In the genomic region with DNA sequence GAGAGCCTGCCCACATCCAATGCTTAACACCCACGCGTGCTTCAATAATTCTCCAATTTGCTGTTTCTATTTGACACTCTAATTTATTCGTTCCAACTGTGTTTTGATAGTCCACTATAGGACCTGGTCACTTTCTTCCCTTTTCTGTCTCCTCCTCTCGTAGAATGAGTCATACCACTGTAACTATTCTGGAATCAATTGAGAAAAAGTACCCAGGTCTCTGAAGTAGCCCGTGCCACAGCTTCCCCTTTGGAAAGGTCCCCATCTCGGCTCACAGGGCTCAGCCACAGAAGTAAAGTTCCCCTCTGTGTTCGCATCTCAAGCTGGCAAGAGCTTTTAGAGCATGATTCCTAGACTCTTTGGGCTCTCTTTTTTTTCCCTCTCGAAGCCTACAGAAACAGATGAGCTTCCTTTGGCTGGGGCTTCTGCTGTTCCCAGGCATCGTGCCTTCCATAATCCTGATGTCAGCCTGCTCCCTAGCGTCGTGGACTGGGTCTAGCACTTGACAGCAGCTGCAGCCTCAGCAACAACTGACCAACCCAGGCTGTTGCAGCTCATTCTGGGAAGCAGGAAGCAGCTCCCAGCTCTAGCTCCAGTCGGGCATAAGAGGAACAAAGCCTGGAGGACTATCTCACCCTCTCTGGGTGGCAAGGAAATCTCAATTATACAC, we compare ENCODE assay signal across 8 mouse cellular contexts. TPM values are rescaled to one million over a fixed set of nuclear protein-coding genes. Genes with fewer than 3 reads are reported as not detected.
DNase-seq lines count a peak whose midpoint lies in the region; ATAC-seq lines count a peak whose summit lies in the region.
"Had no signal": no experiment of that assay in that cellular context is flagged by ENCODE, and none has a peak within 500 bp of the region (broad histone marks: within the 10 kb centered on the region; RNA-seq: fewer than 3 reads in every experiment).

No protein-coding gene starts in this region.

- H3K27me3 ChIP-seq in embryonic facial prominence, embryonic 13.5 days, result peaks cover 24% of the 10 kb centered on the region; the same call in 1 of the 2 replicates
- no peaks in the 10 kb centered on the region; the same call in 1 of the 2 replicates for H3K27me3 ChIP-seq in kidney, embryonic 16.5 days (ENCODE audit: insufficient read depth, low read length)
- H3K27me3 ChIP-seq in limb, embryonic 13.5 days, result peaks cover 13% of the 10 kb centered on the region
- no peaks in the 10 kb centered on the region; the same call in 1 of the 2 replicates for H3K27me3 ChIP-seq in neural tube, embryonic 14.5 days (ENCODE audit: control insufficient read depth, insufficient read depth, low read length)

- ATAC-seq in cerebellum, adult (ENCODE audit: insufficient number of reproducible peaks, low FRiP score, low TSS enrichment), result peak; percentile 63
- peak; percentile 69 for ATAC-seq in embryonic facial prominence, embryonic 13.5 days (ENCODE audit: insufficient number of reproducible peaks, insufficient read depth, low FRiP score, low TSS enrichment, low read depth)
- peak; percentile 87 for ATAC-seq in kidney, embryonic 16.5 days (ENCODE audit: low FRiP score, low TSS enrichment)
- peak; percentile 78 for ATAC-seq in limb, embryonic 13.5 days (ENCODE audit: low FRiP score, low read depth)
- peak; percentile 91 for ATAC-seq in neural tube, embryonic 14.5 days (ENCODE audit: low read depth)

- peak overlapping the region; percentile 33 for H3K4me2 ChIP-seq in embryonic facial prominence, embryonic 13.5 days
- H3K4me2 ChIP-seq in kidney, embryonic 16.5 days (replicated peaks; ENCODE audit: low read depth, low read length), result 0 out of 2 replicates have a peak overlapping the region, but pooled peaks have one; percentile 20
- no peak overlapping the region for H3K4me2 ChIP-seq in limb, embryonic 13.5 days (replicated peaks)
- no peak overlapping the region for H3K4me2 ChIP-seq in neural tube, embryonic 14.5 days (ENCODE audit: low read depth, low read length)

- WGBS in embryonic facial prominence, embryonic 13.5 days, result 31% methylated on average over 12 of the region's 12 CpGs
- 35% methylated on average over 12 of the region's 12 CpGs for WGBS in kidney, embryonic 16.5 days
- WGBS in limb, embryonic 13.5 days, result 39% methylated on average over 12 of the region's 12 CpGs
- 40% methylated on average over 12 of the region's 12 CpGs for WGBS in neural tube, embryonic 14.5 days

- no peak overlapping the region for H3K4me3 ChIP-seq in embryonic facial prominence, embryonic 13.5 days
- no peak overlapping the region for H3K4me3 ChIP-seq in kidney, embryonic 16.5 days (ENCODE audit: low read length)
- no peak overlapping the region for H3K4me3 ChIP-seq in limb, embryonic 13.5 days
- no peak overlapping the region for H3K4me3 ChIP-seq in neural tube, embryonic 14.5 days (ENCODE audit: low read depth, low read length)
- H3K4me3 ChIP-seq: erythroblast, embryonic 14.5 days had no signal

- H3K36me3 ChIP-seq in embryonic facial prominence, embryonic 13.5 days, result no peaks in the 10 kb centered on the region
- no peaks in the 10 kb centered on the region for H3K36me3 ChIP-seq in kidney, embryonic 16.5 days (ENCODE audit: insufficient read depth, low read length)
- H3K36me3 ChIP-seq in limb, embryonic 13.5 days, result no peaks in the 10 kb centered on the region
- no peaks in the 10 kb centered on the region for H3K36me3 ChIP-seq in neural tube, embryonic 14.5 days (ENCODE audit: control insufficient read depth, insufficient read depth, low read length)

- DNase-seq in heart, adult 9 months (ENCODE audit: low spot score in 2 of 2), result peak; percentile 51 to 65
- DNase-seq in spleen, postnatal 36 days (ENCODE audit: low spot score in 2 of 2), result no peak

- H3K9me3 ChIP-seq in embryonic facial prominence, embryonic 13.5 days, result no peaks in the 10 kb centered on the region
- no peaks in the 10 kb centered on the region for H3K9me3 ChIP-seq in kidney, embryonic 16.5 days (ENCODE audit: low read length)
- no peaks in the 10 kb centered on the region for H3K9me3 ChIP-seq in limb, embryonic 13.5 days
- no peaks in the 10 kb centered on the region for H3K9me3 ChIP-seq in neural tube, embryonic 14.5 days (ENCODE audit: control insufficient read depth, low read length)

- H3K4me1 ChIP-seq in embryonic facial prominence, embryonic 13.5 days, result peaks cover 43% of the 10 kb centered on the region
- 0 out of 2 replicates have a peak, but pooled peaks cover 3% of the 10 kb centered on the region for H3K4me1 ChIP-seq in kidney, embryonic 16.5 days (ENCODE audit: insufficient read depth, low read length)
- peaks cover 27% of the 10 kb centered on the region for H3K4me1 ChIP-seq in limb, embryonic 13.5 days
- no peaks in the 10 kb centered on the region for H3K4me1 ChIP-seq in neural tube, embryonic 14.5 days (ENCODE audit: control insufficient read depth, insufficient read depth, low read length)

- no peak overlapping the region for H3K27ac ChIP-seq in embryonic facial prominence, embryonic 13.5 days
- H3K27ac ChIP-seq in kidney, embryonic 16.5 days (ENCODE audit: low read length), result no peak overlapping the region
- no peak overlapping the region for H3K27ac ChIP-seq in limb, embryonic 13.5 days
- no peak overlapping the region for H3K27ac ChIP-seq in neural tube, embryonic 14.5 days (ENCODE audit: low read depth, low read length)

- H3K9ac ChIP-seq in embryonic facial prominence, embryonic 13.5 days, result no peak overlapping the region
- H3K9ac ChIP-seq in kidney, embryonic 16.5 days (replicated peaks; ENCODE audit: low read length), result no peak overlapping the region
- no peak overlapping the region for H3K9ac ChIP-seq in limb, embryonic 13.5 days
- no peak overlapping the region for H3K9ac ChIP-seq in neural tube, embryonic 14.5 days (replicated peaks; ENCODE audit: low read depth, low read length)

RNA-seq across cellular contexts. Expression of gene Irx6, which starts 47.3 kb away (rescaled TPM):
- 1.0 and 1.1 TPM in 2 replicates for polyA plus RNA-seq in embryonic facial prominence, embryonic 13.5 days (2015; fragmentation: Nextera tagmentation; extraction: Ambion mirVana)
- polyA plus RNA-seq in kidney, embryonic 16.5 days (2015; fragmentation: Nextera tagmentation; extraction: Ambion mirVana), result 0.05 and 0.14 TPM in 2 replicates
- 5.5 and 5.8 TPM in 2 replicates for polyA plus RNA-seq in limb, embryonic 13.5 days (2015; fragmentation: Nextera tagmentation; extraction: Ambion mirVana)
- 0.67 and 1.8 TPM in 2 replicates for polyA plus RNA-seq in neural tube, embryonic 14.5 days (2014; fragmentation: Nextera tagmentation; extraction: Ambion mirVana)
- polyA plus RNA-seq: erythroblast, embryonic 14.5 days had no signal

Comparison
In these comparisons a context has a peak if more than half of its experiments do, and no peak if none do; other contexts are left out.
1. H3K4me2 ChIP-seq: peak in embryonic facial prominence, embryonic 13.5 days (single experiment) and kidney, embryonic 16.5 days (single experiment); none in limb, embryonic 13.5 days (single experiment) and neural tube, embryonic 14.5 days (single experiment).
2. DNase-seq: peak in heart, adult 9 months (2 of 2); none in spleen, postnatal 36 days (0 of 2).
3. Peak in every context shown above with its lines, with median percentiles within 50 percentile points of each other: ATAC-seq.